Mouse (Mus musculus) midbrain, postnatal 0 days (tissue): ENCODE results near the gene Foxb1. TPM values are rescaled to one million over a fixed set of nuclear protein-coding genes. Genes with fewer than 3 reads are reported as not detected.
A peak's percentile ranks its signal among the peaks of the same experiment; 100 is the strongest.

Experiments
- ATAC-seq: fragments of 200-750 bp; cut with Nextera tagmentation; 2 replicates; pipeline ENCODE4 v1.8.0; 2017; ENCODE audit warnings: moderate number of reproducible peaks, mild to moderate bottlenecking, moderate TSS enrichment, moderate library complexity; ENCODE audit not compliant: low FRiP score
- DNase-seq: peaks from one replicate; pipeline ENCODE4 v3.0.0-alpha.2; 2015; ENCODE audit warnings: low spot score
- H3K27ac ChIP-seq: fragments of 300-500 bp; sonication (generic); 2 replicates; pipeline ENCODE4 v1.5.1; 2014; ENCODE audit warnings: low read depth, mild to moderate bottlenecking, low read length, mixed read lengths
- H3K27me3 ChIP-seq: fragments of 300-500 bp; sonication (generic); 2 replicates; pipeline ENCODE4 v1.6.1; 2014; ENCODE audit warnings: low read length, control low read depth, mixed read lengths; ENCODE audit not compliant: insufficient read depth
- H3K36me3 ChIP-seq: fragments of 300-500 bp; sonication (generic); 2 replicates; pipeline ENCODE4 v1.6.1; 2014; ENCODE audit warnings: low read length, control low read depth, mixed read lengths; ENCODE audit not compliant: insufficient read depth
- H3K4me1 ChIP-seq: fragments of 300-500 bp; sonication (generic); 2 replicates; pipeline ENCODE4 v1.6.1; 2014; ENCODE audit warnings: mild to moderate bottlenecking, control low read depth, antibody characterized with exemption, low read length, mixed read lengths; ENCODE audit not compliant: insufficient read depth
- H3K4me2 ChIP-seq: fragments of 300-500 bp; sonication (generic); 2 replicates; pipeline ENCODE4 v1.6.1; 2014; ENCODE audit warnings: low read depth, mild to moderate bottlenecking, low read length, mixed read lengths; ENCODE audit not compliant: poor library complexity, severe bottlenecking
- H3K4me3 ChIP-seq: fragments of 300-500 bp; sonication (generic); 2 replicates; pipeline ENCODE4 v1.5.1; 2014; ENCODE audit warnings: low read depth, mild to moderate bottlenecking, low read length, moderate library complexity
- H3K9ac ChIP-seq: fragments of 300-500 bp; sonication (generic); replicated peaks from 2 replicates; pipeline ENCODE4 v1.6.1; 2014; ENCODE audit warnings: mild to moderate bottlenecking, low read length, moderate library complexity, mixed read lengths; ENCODE audit not compliant: poor library complexity, severe bottlenecking
- H3K9me3 ChIP-seq: fragments of 300-500 bp; sonication (generic); 2 replicates; pipeline ENCODE4 v1.6.1; 2016; ENCODE audit warnings: low read length, control low read depth
- CTCF ChIP-seq: IDR thresholded peaks from 2 replicates; pipeline ENCODE4 v1.5.1; 2016; ENCODE audit warnings: antibody characterized with exemption, mild to moderate bottlenecking
- WGBS: fragments of 180-500 bp; shearing (Covaris S2); extraction: QIAGEN DNeasy Blood & Tissue Kit; methylation state at CpG from one replicate; pipeline ENCODE4 v1.1.7; 2014; 5-methylcytosine and 5-hydroxymethylcytosine counted together
- polyA plus RNA-seq: library from polyadenylated mRNA; unstranded; fragments of >200 nt; fragmentation: Nextera tagmentation; extraction: Ambion mirVana; gene quantifications from 2 replicates; pipeline ENCODE4 v1.2.1, GENCODE M21; 2015
- total RNA-seq: library from RNA; depleted of rRNA; stranded (reverse); fragments of >200 nt; gene quantifications from 2 replicates; pipeline ENCODE4 v1.2.3, GENCODE M21; 2014

Foxb1 gene
- total and polyA plus RNA-seq, 2 experiments from 2014 or later = 16.5 to 18.1 TPM

DNA sequence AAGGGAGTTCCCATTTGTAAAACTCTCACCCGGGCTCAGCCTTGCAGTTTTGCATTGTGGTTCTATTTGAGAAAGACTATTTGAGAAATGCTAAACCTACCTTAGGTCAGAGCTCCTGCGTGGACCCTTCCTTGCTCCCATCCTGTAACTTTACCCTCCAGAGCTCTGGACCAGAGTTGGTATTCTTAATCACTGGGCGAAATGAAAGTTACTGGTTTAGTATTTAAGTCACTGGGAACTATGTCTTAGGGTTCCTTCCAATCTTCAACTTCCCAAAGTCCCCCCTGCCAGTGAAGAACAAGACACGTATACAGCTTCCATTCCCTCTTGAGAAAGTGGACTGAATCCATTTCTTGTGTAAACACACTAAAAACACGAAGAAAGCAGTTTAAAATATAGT, 5.6 kb downstream of the Foxb1 start:
- Histone ChIP-seq H3K4me2 (no peak overlapping the region), H3K27me3 (peaks cover 46% of the 10 kb centered on the region), H3K9ac (no peak overlapping the region), H3K4me3 (no peak overlapping the region), H3K9me3 (no peaks in the 10 kb centered on the region), H3K27ac (no peak overlapping the region), H3K36me3 (no peaks in the 10 kb centered on the region), H3K4me1 (no peaks in the 10 kb centered on the region)
- no peak for DNase-seq
- 15% methylated on average over 5 of the region's 5 CpGs for WGBS
- ATAC-seq = no peak
- TF ChIP-seq CTCF = no peak

- no peaks in the 10 kb centered on the region for H3K36me3 ChIP-seq
- H3K4me3 ChIP-seq = no peak overlapping the region
- H3K27me3 ChIP-seq = peaks cover 42% of the 10 kb centered on the region
- 10% methylated on average over 5 of the region's 5 CpGs for WGBS
- no peaks in the 10 kb centered on the region for H3K9me3 ChIP-seq
- no peak for ATAC-seq
- H3K9ac ChIP-seq = no peak overlapping the region
- H3K27ac ChIP-seq = no peak overlapping the region
- H3K4me2 ChIP-seq = no peak overlapping the region
- no peak for TF ChIP-seq CTCF
- no peak for DNase-seq
- no peaks in the 10 kb centered on the region for H3K4me1 ChIP-seq
These were observed 6.0 kb downstream of the Foxb1 start for GRCm38 (mm10) chr9:69754712-69755111.

- H3K4me3 ChIP-seq = no peak overlapping the region
- H3K9me3 ChIP-seq = no peaks in the 10 kb centered on the region
- WGBS = 10% methylated on average over 7 of the region's 7 CpGs
- DNase-seq = peak; percentile 46
- no peak overlapping the region for H3K9ac ChIP-seq
- H3K36me3 ChIP-seq = no peaks in the 10 kb centered on the region
- H3K27ac ChIP-seq = no peak overlapping the region
- H3K4me1 ChIP-seq = no peaks in the 10 kb centered on the region
- H3K4me2 ChIP-seq = no peak overlapping the region
- no peak for ATAC-seq
- no peak for TF ChIP-seq CTCF
- peaks cover 38% of the 10 kb centered on the region for H3K27me3 ChIP-seq
These were observed 6.4 kb downstream of the Foxb1 start for GRCm38 (mm10) chr9:69754291-69754690.

DNA sequence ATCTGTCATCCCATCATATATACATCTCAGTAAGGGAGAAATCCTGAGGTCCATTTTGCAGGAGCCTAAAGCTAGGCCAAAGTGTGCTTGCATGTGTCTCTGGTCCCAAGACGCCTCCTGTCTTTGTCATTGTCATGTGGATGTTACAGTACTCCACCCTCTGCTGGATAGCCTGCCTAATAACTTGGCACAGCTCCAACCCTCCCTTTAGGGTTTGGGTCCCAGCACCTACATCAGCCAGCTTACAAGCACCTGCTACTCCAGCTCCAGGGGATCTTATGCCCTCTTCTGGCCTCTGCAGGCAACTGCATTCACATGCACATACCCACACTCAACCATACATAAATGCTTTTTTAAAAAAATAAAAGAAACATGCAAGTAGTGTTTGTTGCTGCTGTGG, 12.8 kb downstream of the Foxb1 start:
- no peak for ATAC-seq
- Histone ChIP-seq H3K4me2 (no peak overlapping the region), H3K4me1 (no peaks in the 10 kb centered on the region), H3K27ac (no peak overlapping the region), H3K36me3 (no peaks in the 10 kb centered on the region), H3K9ac (no peak overlapping the region), H3K9me3 (no peaks in the 10 kb centered on the region), H3K4me3 (no peak overlapping the region), H3K27me3 (no peaks in the 10 kb centered on the region)
- 81% methylated on average over 1 of the region's 1 CpGs for WGBS
- DNase-seq = no peak
- peak; percentile 19 for TF ChIP-seq CTCF

DNA sequence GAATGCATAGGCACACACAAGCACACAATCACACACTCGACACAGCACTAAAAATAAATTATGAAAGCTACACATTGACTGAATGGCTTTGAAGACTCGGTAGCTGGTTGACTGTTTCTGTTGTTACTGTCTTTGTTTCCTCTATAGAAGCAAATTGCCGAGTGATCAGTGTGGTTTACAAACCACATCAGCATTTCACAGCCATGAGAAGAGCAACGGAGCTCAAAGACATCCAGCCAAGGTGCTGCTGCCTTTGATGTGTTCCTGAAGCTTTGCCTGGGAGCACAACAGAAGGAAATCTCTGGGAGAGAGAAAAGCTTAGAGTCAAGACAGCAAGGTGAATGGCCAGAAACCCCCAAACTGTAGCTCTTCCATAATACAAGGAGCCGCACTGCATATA, 32.0 kb downstream of the Foxb1 start:
- no peak overlapping the region for H3K4me2 ChIP-seq
- H3K27ac ChIP-seq = no peak overlapping the region
- H3K9ac ChIP-seq = no peak overlapping the region
- no peaks in the 10 kb centered on the region for H3K4me1 ChIP-seq
- no peaks in the 10 kb centered on the region for H3K27me3 ChIP-seq
- ATAC-seq (no peak), DNase-seq (no peak)
- no peak overlapping the region for H3K4me3 ChIP-seq
- WGBS = 63% methylated on average over 5 of the region's 5 CpGs
- H3K36me3 ChIP-seq = no peaks in the 10 kb centered on the region
- TF ChIP-seq CTCF = no peak
- H3K9me3 ChIP-seq = no peaks in the 10 kb centered on the region

DNA sequence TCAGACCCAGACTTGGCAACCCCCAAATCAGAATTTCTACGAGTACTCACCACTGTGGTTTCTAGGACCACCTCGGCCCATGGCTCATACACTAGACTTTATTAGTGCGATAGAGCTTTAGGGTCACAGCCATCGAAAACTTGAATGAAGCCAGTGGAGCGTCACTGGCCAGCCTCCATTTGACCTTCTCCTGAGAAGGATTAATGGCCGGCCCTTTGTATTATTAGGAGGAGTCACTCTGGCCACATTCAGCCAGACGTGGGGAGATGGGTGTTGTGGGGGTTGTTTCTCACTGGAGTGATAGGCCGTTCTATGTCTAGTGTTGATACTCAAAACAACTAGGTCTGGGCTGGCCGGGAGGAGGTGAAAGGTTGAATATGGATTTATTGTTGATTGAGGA, 42.3 kb downstream of the Foxb1 start:
- Histone ChIP-seq H3K27me3 (no peaks in the 10 kb centered on the region), H3K36me3 (no peaks in the 10 kb centered on the region), H3K27ac (no peak overlapping the region), H3K4me1 (no peaks in the 10 kb centered on the region), H3K9me3 (no peaks in the 10 kb centered on the region), H3K4me3 (no peak overlapping the region), H3K9ac (no peak overlapping the region), H3K4me2 (no peak overlapping the region)
- WGBS = 54% methylated on average over 9 of the region's 9 CpGs
- TF ChIP-seq CTCF = no peak
- ATAC-seq (no peak), DNase-seq (no peak)
